Mouse (Mus musculus) left cerebral cortex, adult 11 months (tissue): ENCODE data around the gene Olfr456.
"Not testable (repeated sequence)": the region's sequence is repeated elsewhere in the genome, so short reads cannot be mapped to it uniquely, and the experiment has no call there.

ENCODE experiments used
- DNase-seq: peaks from one replicate; pipeline ENCODE4 v3.0.0; 2022; ENCODE audit warnings: low spot score

The Olfr456 gene

GRCm38 (mm10) chr6:42487114-42487513, at the start of gene Olfr456:
TSS of gene Olfr456 (minus strand) at chr6:42487214.
- DNase-seq = no peak

GRCm38 (mm10) chr6:42513461-42513860, 26.4 kb upstream of the Olfr456 start:
- no peak for DNase-seq

- no peak for DNase-seq
Observed at GRCm38 (mm10) chr6:42509311-42509710, 22.3 kb upstream of the Olfr456 start.

GRCm38 (mm10) chr6:42503478-42503877, 16.5 kb upstream of the Olfr456 start:
- no peak for DNase-seq

- no peak for DNase-seq
Observed at GRCm38 (mm10) chr6:42489731-42490130, 2.7 kb upstream of the Olfr456 start.

- no peak for DNase-seq
Observed at GRCm38 (mm10) chr6:42484633-42485032, 2.4 kb downstream of the Olfr456 start.

- DNase-seq = no peak
Observed at GRCm38 (mm10) chr6:42476235-42476634, 10.8 kb downstream of the Olfr456 start, which contains the start of gene Olfr457. TSS of gene Olfr457 (minus strand) at chr6:42476335.

GRCm38 (mm10) chr6:42471298-42471697, 15.7 kb downstream of the Olfr456 start:
- not testable (repeated sequence) for DNase-seq

GRCm38 (mm10) chr6:42470542-42470941, 16.5 kb downstream of the Olfr456 start:
- DNase-seq = no peak

GRCm38 (mm10) chr6:42465096-42465495, 21.9 kb downstream of the Olfr456 start, which contains the start of gene Olfr458:
TSS of gene Olfr458 (minus strand) at chr6:42465196.
- DNase-seq = no peak

GRCm38 (mm10) chr6:42447381-42447780, 39.6 kb downstream of the Olfr456 start:
- DNase-seq = no peak

GRCm38 (mm10) chr6:42444491-42444890, 42.5 kb downstream of the Olfr456 start:
- no peak for DNase-seq

GRCm38 (mm10) chr6:42441395-42441794, 45.6 kb downstream of the Olfr456 start:
- DNase-seq = no peak
